ENCODE assay signal across 24 mouse cellular contexts in genomic region chr14:75365301-75366035, GRCm38 (mm10).
"Had no signal": no experiment of that assay in that cellular context is flagged by ENCODE, and none has a peak within 500 bp of the region (broad histone marks: within the 10 kb centered on the region; RNA-seq: fewer than 3 reads in every experiment).

No protein-coding gene starts in this region.

- DNase-seq: kidney, postnatal 25 days; layer of hippocampus, adult 9-11 months; liver; lung, adult 18-20 months; lung, postnatal 10 days; lung, postnatal 36 days; midbrain, embryonic 14.5 days; right cerebral cortex, adult 18-20 months; right cerebral cortex, postnatal 14 days; right cerebral cortex, postnatal 4 days; thymus, adult 2 months; thymus, postnatal 14 days had no signal

- H3K4me3 ChIP-seq: layer of hippocampus, adult 2 months; limb, embryonic 10.5 days; limb, embryonic 13.5 days; liver, embryonic 12.5 days; liver, embryonic 15.5 days; lung, embryonic 15.5 days; megakaryocyte, embryonic 14.5 days; midbrain, embryonic 10.5 days; neural tube, embryonic 12.5 days; neural tube, embryonic 15.5 days had no signal

- H3K9ac ChIP-seq: limb, embryonic 13.5 days; liver, embryonic 12.5 days; liver, embryonic 15.5 days; lung, embryonic 15.5 days; neural tube, embryonic 12.5 days; neural tube, embryonic 15.5 days had no signal

- ATAC-seq: liver, embryonic 12.5 days had no signal

- H3K27ac ChIP-seq: kidney, postnatal 0 days; layer of hippocampus, adult 2 months; limb, embryonic 10.5 days; limb, embryonic 13.5 days; liver, embryonic 12.5 days; liver, embryonic 15.5 days; lung, embryonic 15.5 days; midbrain, embryonic 10.5 days; neural tube, embryonic 12.5 days; neural tube, embryonic 15.5 days; stomach, postnatal 0 days had no signal

- H3K27me3 ChIP-seq: limb, embryonic 13.5 days; liver, embryonic 12.5 days; liver, embryonic 15.5 days; lung, embryonic 15.5 days; neural tube, embryonic 12.5 days; neural tube, embryonic 15.5 days had no signal

- H3K4me2 ChIP-seq: limb, embryonic 13.5 days; liver, embryonic 12.5 days; liver, embryonic 15.5 days; lung, embryonic 15.5 days; neural tube, embryonic 12.5 days; neural tube, embryonic 15.5 days had no signal

- H3K4me1 ChIP-seq: limb, embryonic 10.5 days; limb, embryonic 13.5 days; liver, embryonic 12.5 days; liver, embryonic 15.5 days; lung, embryonic 15.5 days; megakaryocyte, embryonic 14.5 days had no signal

- H3K9me3 ChIP-seq: limb, embryonic 10.5 days; limb, embryonic 13.5 days; liver, embryonic 12.5 days; liver, embryonic 15.5 days; lung, embryonic 15.5 days; megakaryocyte, embryonic 14.5 days; midbrain, embryonic 10.5 days; neural tube, embryonic 12.5 days; neural tube, embryonic 15.5 days had no signal

- H3K36me3 ChIP-seq: limb, embryonic 10.5 days; limb, embryonic 13.5 days; liver, embryonic 12.5 days; liver, embryonic 15.5 days; lung, embryonic 15.5 days; midbrain, embryonic 10.5 days; neural tube, embryonic 12.5 days; neural tube, embryonic 15.5 days had no signal
